In genomic region chr14:76310278-76310677, GRCm38 (mm10) we compare ENCODE assay signal across 8 mouse cellular contexts.
A peak's percentile ranks its signal among the peaks of the same experiment; 100 is the strongest.
DNase-seq lines count a peak whose midpoint lies in the region; ATAC-seq and TF ChIP-seq lines count a peak whose summit lies in the region.

No protein-coding gene starts in this region.

- no peak overlapping the region for H3K9ac ChIP-seq in intestine, embryonic 16.5 days (ENCODE audit: low read depth, low read length)
- no peak overlapping the region for H3K9ac ChIP-seq in intestine, embryonic 15.5 days

- peak; percentile 40; the same call in 1 of the 2 replicates for ATAC-seq in intestine, embryonic 16.5 days
- ATAC-seq in intestine, embryonic 15.5 days = no peak; the same call in 1 of the 2 replicates

- H3K4me1 ChIP-seq in intestine, embryonic 16.5 days (ENCODE audit: control insufficient read depth, insufficient read depth, low read length) = no peaks in the 10 kb centered on the region
- no peaks in the 10 kb centered on the region for H3K4me1 ChIP-seq in intestine, embryonic 15.5 days (replicated peaks)

- H3K4me3 ChIP-seq in intestine, embryonic 16.5 days (ENCODE audit: low read length) = no peak overlapping the region
- H3K4me3 ChIP-seq in intestine, embryonic 15.5 days (replicated peaks) = no peak overlapping the region

- DNase-seq in brain, embryonic 14.5 days (ENCODE audit: low read depth) = peak; percentile 93
- peak; percentile 96 for DNase-seq in gastrocnemius, adult 18-20 months (ENCODE audit: low spot score)
- DNase-seq in layer of hippocampus, adult 18-20 months (ENCODE audit: low spot score in 2 of 2) = peak; percentile 34 to 59
- peak; percentile 72 for DNase-seq in lung, postnatal 14 days
- no peak for DNase-seq in spleen, postnatal 10 days (ENCODE audit: low spot score in 2 of 2)
- no peak for DNase-seq in embryo, embryonic 10 days (ENCODE audit: low spot score)

- TF ChIP-seq POLR2A in brain, embryonic 14.5 days (IDR thresholded peaks at IDR 0.05; ENCODE audit: borderline replicate concordance, extremely low read depth, insufficient read depth, insufficient read length, poor library complexity, severe bottlenecking) = no peak

- no peaks in the 10 kb centered on the region for H3K27me3 ChIP-seq in intestine, embryonic 16.5 days (replicated peaks; ENCODE audit: control insufficient read depth, insufficient read depth, low read length)
- no peaks in the 10 kb centered on the region for H3K27me3 ChIP-seq in intestine, embryonic 15.5 days (replicated peaks)

- no peaks in the 10 kb centered on the region for H3K9me3 ChIP-seq in intestine, embryonic 16.5 days (ENCODE audit: control insufficient read depth, low read length)
- H3K9me3 ChIP-seq in intestine, embryonic 15.5 days = no peaks in the 10 kb centered on the region

- no peak overlapping the region for H3K4me2 ChIP-seq in intestine, embryonic 16.5 days (ENCODE audit: low read depth, low read length)
- no peak overlapping the region for H3K4me2 ChIP-seq in intestine, embryonic 15.5 days (replicated peaks)

- no peak for TF ChIP-seq CTCF in brain, embryonic 14.5 days (IDR thresholded peaks at IDR 0.05; ENCODE audit: borderline replicate concordance, extremely low read depth, insufficient read depth, insufficient read length)

- no peak overlapping the region for H3K27ac ChIP-seq in intestine, embryonic 16.5 days (ENCODE audit: low read length)
- H3K27ac ChIP-seq in intestine, embryonic 15.5 days = no peak overlapping the region

- 79% methylated on average over 6 of the region's 6 CpGs for WGBS in intestine, embryonic 16.5 days
- WGBS in intestine, embryonic 15.5 days = 69% methylated on average over 6 of the region's 6 CpGs

- H3K36me3 ChIP-seq in intestine, embryonic 16.5 days (ENCODE audit: control insufficient read depth, insufficient read depth, low read length) = no peaks in the 10 kb centered on the region
- H3K36me3 ChIP-seq in intestine, embryonic 15.5 days = no peaks in the 10 kb centered on the region

Comparison
In these comparisons a context has a peak if more than half of its experiments do, and no peak if none do; other contexts are left out.
1. DNase-seq: peak in brain, embryonic 14.5 days (single experiment), gastrocnemius, adult 18-20 months (single experiment), layer of hippocampus, adult 18-20 months (2 of 2) and lung, postnatal 14 days (single experiment); none in spleen, postnatal 10 days (0 of 2) and embryo, embryonic 10 days (single experiment).